22 mouse cellular contexts compared by ENCODE assay signal in the genomic region with DNA sequence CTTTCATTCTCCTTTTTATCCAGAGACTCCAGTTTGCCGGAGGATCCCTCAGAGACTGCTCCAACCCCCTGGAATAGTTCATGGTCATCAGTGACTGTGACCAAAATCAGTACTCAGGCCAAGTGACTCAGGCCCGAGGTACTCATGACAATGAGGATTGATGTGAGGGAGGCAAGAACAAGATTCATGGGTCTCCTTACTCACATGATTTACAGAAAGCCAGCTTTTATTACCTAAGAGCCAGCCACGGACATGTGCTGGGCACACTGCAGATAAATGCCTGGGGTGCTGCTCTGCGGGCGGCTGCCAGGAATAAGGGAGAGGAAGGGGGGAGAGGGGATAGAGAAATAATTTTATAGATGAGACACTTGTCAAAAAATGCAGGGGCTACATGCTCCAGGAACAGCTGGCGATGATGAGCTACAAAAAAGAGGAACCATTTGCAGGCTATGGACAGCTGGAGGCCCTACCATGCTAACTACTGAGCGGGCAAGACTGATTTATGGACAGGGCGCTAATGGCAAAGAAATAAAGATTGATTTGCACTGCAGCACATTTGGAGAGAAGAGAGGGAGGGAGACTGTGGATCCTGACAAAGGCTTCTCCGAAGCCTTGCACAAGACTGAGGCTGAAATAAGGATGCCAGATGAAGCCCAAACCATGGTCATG.
DNase-seq lines count a peak whose midpoint lies in the region; ATAC-seq and TF ChIP-seq lines count a peak whose summit lies in the region.
"Had no signal": no experiment of that assay in that cellular context is flagged by ENCODE, and none has a peak within 500 bp of the region (broad histone marks: within the 10 kb centered on the region; RNA-seq: fewer than 3 reads in every experiment).

No protein-coding gene starts in this region.

- H3K4me3 ChIP-seq in hindbrain, embryonic 11.5 days (ENCODE audit: low read depth, low read length), result no peak overlapping the region
- H3K4me3 ChIP-seq in liver, postnatal 0 days (ENCODE audit: low read depth, low read length), result no peak overlapping the region
- H3K4me3 ChIP-seq: embryonic facial prominence, embryonic 13.5 days; heart, embryonic 10.5 days; layer of hippocampus, adult 2 months; limb, embryonic 10.5 days; midbrain, embryonic 13.5 days had no signal

- H3K27me3 ChIP-seq in hindbrain, embryonic 11.5 days (ENCODE audit: control insufficient read depth, insufficient read depth, low read length), result no peaks in the 10 kb centered on the region
- H3K27me3 ChIP-seq in liver, postnatal 0 days (ENCODE audit: insufficient read depth, low read length), result no peaks in the 10 kb centered on the region
- H3K27me3 ChIP-seq: CH12.LX; embryonic facial prominence, embryonic 13.5 days; midbrain, embryonic 13.5 days had no signal

- peak overlapping the region; percentile 78 for H3K27ac ChIP-seq in hindbrain, embryonic 11.5 days (ENCODE audit: low read depth, low read length)
- H3K27ac ChIP-seq in liver, postnatal 0 days (ENCODE audit: low read depth), result no peak overlapping the region
- H3K27ac ChIP-seq: embryonic facial prominence, embryonic 13.5 days; heart, embryonic 10.5 days; layer of hippocampus, adult 2 months; limb, embryonic 10.5 days; midbrain, embryonic 13.5 days had no signal

- H3K4me2 ChIP-seq in hindbrain, embryonic 11.5 days (replicated peaks; ENCODE audit: low read depth, low read length), result no peak overlapping the region
- no peak overlapping the region for H3K4me2 ChIP-seq in liver, postnatal 0 days (ENCODE audit: low read depth, low read length)
- H3K4me2 ChIP-seq: embryonic facial prominence, embryonic 13.5 days; liver, embryonic 11.5 days; lung, embryonic 14.5 days; midbrain, embryonic 13.5 days had no signal

- DNase-seq in embryo, embryonic 10 days (ENCODE audit: low spot score), result peak; percentile 42
- DNase-seq in embryo, embryonic 9.5 days (ENCODE audit: extremely low spot score), result no peak
- peak; percentile 43 for DNase-seq in adrenal gland, postnatal 10 days
- DNase-seq in hindbrain, embryonic 11.5 days (ENCODE audit: low spot score), result peak; percentile 20
- DNase-seq in neural tube, embryonic 10.5 days (ENCODE audit: extremely low spot score, low spot score), result peak; percentile 40
- DNase-seq in gastrocnemius, postnatal 10 days, result no peak
- no peak for DNase-seq in liver, postnatal 0 days
- no peak for DNase-seq in frontal cortex, postnatal 14 days (ENCODE audit: low spot score in 2 of 2)
- DNase-seq: cerebellum, adult 11 months; cerebellum, postnatal 25 days; gastrocnemius, postnatal 36 days; heart, postnatal 14 days; kidney, postnatal 10 days; lung, embryonic 14.5 days; right cerebral cortex, postnatal 4 days had no signal

- ATAC-seq in hindbrain, embryonic 11.5 days (ENCODE audit: low FRiP score), result peak; percentile 69
- no peak for ATAC-seq in liver, postnatal 0 days
- ATAC-seq: midbrain, embryonic 13.5 days had no signal

- no peak for TF ChIP-seq EP300 in liver, postnatal 0 days (IDR thresholded peaks at IDR 0.05; ENCODE audit: low read depth)

- no peaks in the 10 kb centered on the region for H3K4me1 ChIP-seq in hindbrain, embryonic 11.5 days (replicated peaks; ENCODE audit: control insufficient read depth, insufficient read depth, low read length)
- H3K4me1 ChIP-seq in liver, postnatal 0 days (ENCODE audit: insufficient read depth), result no peaks in the 10 kb centered on the region
- H3K4me1 ChIP-seq: heart, embryonic 10.5 days; midbrain, embryonic 13.5 days had no signal

- 76% methylated on average over 9 of the region's 9 CpGs for WGBS in hindbrain, embryonic 11.5 days
- 69% methylated on average over 9 of the region's 9 CpGs for WGBS in liver, postnatal 0 days (ENCODE audit: insufficient replicate concordance)

- no peaks in the 10 kb centered on the region for H3K9me3 ChIP-seq in hindbrain, embryonic 11.5 days (ENCODE audit: control insufficient read depth, low read length)
- H3K9me3 ChIP-seq in liver, postnatal 0 days (ENCODE audit: low read length), result no peaks in the 10 kb centered on the region
- H3K9me3 ChIP-seq: embryonic facial prominence, embryonic 13.5 days; heart, embryonic 10.5 days; limb, embryonic 10.5 days; midbrain, embryonic 13.5 days had no signal

- no peaks in the 10 kb centered on the region for H3K36me3 ChIP-seq in hindbrain, embryonic 11.5 days (ENCODE audit: control insufficient read depth, insufficient read depth, low read length)
- H3K36me3 ChIP-seq in liver, postnatal 0 days (replicated peaks; ENCODE audit: insufficient read depth, low read length), result no peaks in the 10 kb centered on the region
- H3K36me3 ChIP-seq: embryonic facial prominence, embryonic 13.5 days; heart, embryonic 10.5 days; limb, embryonic 10.5 days; midbrain, embryonic 13.5 days had no signal

- TF ChIP-seq CTCF in liver, postnatal 0 days (IDR thresholded peaks at IDR 0.05; ENCODE audit: low read depth), result no peak

- no peak overlapping the region for H3K9ac ChIP-seq in hindbrain, embryonic 11.5 days (ENCODE audit: low read depth, low read length)
- H3K9ac ChIP-seq in liver, postnatal 0 days (replicated peaks), result no peak overlapping the region
- H3K9ac ChIP-seq: embryonic facial prominence, embryonic 13.5 days; lung, embryonic 14.5 days; midbrain, embryonic 13.5 days had no signal

Comparison
In these comparisons a context has a peak if more than half of its experiments do, and no peak if none do; other contexts are left out.
1. DNase-seq: peak in embryo, embryonic 10 days (single experiment), adrenal gland, postnatal 10 days (single experiment), hindbrain, embryonic 11.5 days (single experiment) and neural tube, embryonic 10.5 days (single experiment); none in embryo, embryonic 9.5 days (single experiment), gastrocnemius, postnatal 10 days (single experiment), liver, postnatal 0 days (single experiment) and frontal cortex, postnatal 14 days (0 of 2).